Mouse (Mus musculus) ovary, postnatal 14 days (tissue): ENCODE measurements around the gene Gm5788.
A peak's percentile ranks its signal among the peaks of the same experiment; 100 is the strongest.
"Not testable (repeated sequence)": the region's sequence is repeated elsewhere in the genome, so short reads cannot be mapped to it uniquely, and the experiment has no call there.

Experiments used
- DNase-seq: peaks from one replicate; pipeline ENCODE4 v3.0.0; 2022; ENCODE audit warnings: low spot score

The Gm5788 gene

GRCm38 (mm10) chr12:87494421-87494820 is at the start of gene Gm5788:
Gene Gm5788, plus strand, starts transcription at chr12:87494721.
- DNase-seq, result not testable (repeated sequence)

GRCm38 (mm10) chr12:87449456-87449855 is 45.1 kb upstream of the Gm5788 start:
- no peak for DNase-seq

GRCm38 (mm10) chr12:87464678-87465297 is 29.7 kb upstream of the Gm5788 start:
- DNase-seq, result no peak

- DNase-seq, result no peak
Observed at GRCm38 (mm10) chr12:87470263-87471136, 24.0 kb upstream of the Gm5788 start.

GRCm38 (mm10) chr12:87471421-87471963 is 23.0 kb upstream of the Gm5788 start:
- no peak for DNase-seq

- peak; percentile 87 for DNase-seq
Observed at GRCm38 (mm10) chr12:87471964-87472786, 22.3 kb upstream of the Gm5788 start, which contains the start of gene Snw1. Gene Snw1, minus strand, starts transcription at chr12:87472274.

- DNase-seq, result no peak
Observed at GRCm38 (mm10) chr12:87474756-87475155, 19.8 kb upstream of the Gm5788 start.

- DNase-seq, result not testable (repeated sequence)
Observed at GRCm38 (mm10) chr12:87482482-87482881, 12.0 kb upstream of the Gm5788 start.

GRCm38 (mm10) chr12:87488683-87489082 is 5.8 kb upstream of the Gm5788 start:
- not testable (repeated sequence) for DNase-seq

- DNase-seq, result not testable (repeated sequence)
Observed at GRCm38 (mm10) chr12:87514016-87514415, 19.5 kb downstream of the Gm5788 start, which contains the start of gene Gm8300. Gene Gm8300, plus strand, starts transcription at chr12:87514316.

GRCm38 (mm10) chr12:87519616-87520015 is 25.1 kb downstream of the Gm5788 start:
- DNase-seq, result not testable (repeated sequence)

- no peak for DNase-seq
Observed at GRCm38 (mm10) chr12:87543927-87544326, 49.4 kb downstream of the Gm5788 start.
